Mouse (Mus musculus) NIH3T3 (cell line): Measurements from ENCODE around the gene Nme1.
"Not testable (repeated sequence)": the region's sequence is repeated elsewhere in the genome, so short reads cannot be mapped to it uniquely, and the experiment has no call there.

Experiments
- DNase-seq: peaks from one replicate; pipeline ENCODE4 v3.0.0-alpha.2; 2012; ENCODE audit warnings: low read depth

Gene Nme1

GRCm38 (mm10) chr11:93965391-93965790 lies 2.9 kb downstream of the Nme1 start:
- no peak for DNase-seq

- peak; percentile 54 for DNase-seq
These were observed 5.3 kb downstream of the Nme1 start for GRCm38 (mm10) chr11:93963013-93963412.

GRCm38 (mm10) chr11:93961482-93961881 lies 6.8 kb downstream of the Nme1 start:
- DNase-seq, result no peak

GRCm38 (mm10) chr11:93957746-93958145 lies 10.6 kb downstream of the Nme1 start:
- DNase-seq, result no peak

GRCm38 (mm10) chr11:93957031-93957555 lies 11.2 kb downstream of the Nme1 start:
- peak; percentile 61 for DNase-seq

- no peak for DNase-seq
These were observed 12.2 kb downstream of the Nme1 start, which contains the start of gene Nme2 for GRCm38 (mm10) chr11:93956159-93956558. Gene Nme2, minus strand, starts transcription at chr11:93956259.

- peak; percentile 95 for DNase-seq
These were observed 12.8 kb downstream of the Nme1 start for GRCm38 (mm10) chr11:93955256-93956150.

GRCm38 (mm10) chr11:93954738-93955255 lies 13.5 kb downstream of the Nme1 start:
- peak; percentile 45 for DNase-seq

GRCm38 (mm10) chr11:93952376-93952775 lies 15.9 kb downstream of the Nme1 start:
- no peak for DNase-seq

GRCm38 (mm10) chr11:93950045-93950444 lies 18.3 kb downstream of the Nme1 start:
- peak; percentile 23 for DNase-seq

GRCm38 (mm10) chr11:93948887-93949567 lies 19.3 kb downstream of the Nme1 start:
- DNase-seq, result no peak

GRCm38 (mm10) chr11:93944986-93945385 lies 23.3 kb downstream of the Nme1 start:
- peak; percentile 27 for DNase-seq

GRCm38 (mm10) chr11:93940906-93941305 lies 27.4 kb downstream of the Nme1 start:
- peak; percentile 54 for DNase-seq

- peak; percentile 40 for DNase-seq
These were observed 39.2 kb downstream of the Nme1 start for GRCm38 (mm10) chr11:93929106-93929505.

- not testable (repeated sequence) for DNase-seq
These were observed 53.3 kb downstream of the Nme1 start for GRCm38 (mm10) chr11:93915019-93915418.

GRCm38 (mm10) chr11:93911603-93912002 lies 56.7 kb downstream of the Nme1 start:
- no peak for DNase-seq

GRCm38 (mm10) chr11:93908829-93909228 lies 59.5 kb downstream of the Nme1 start:
- peak; percentile 78 for DNase-seq

- peak; percentile 38 for DNase-seq
These were observed 60.5 kb downstream of the Nme1 start for GRCm38 (mm10) chr11:93907839-93908238.
